Mouse (Mus musculus): ENCODE results near the gene Daam2.

DNA sequence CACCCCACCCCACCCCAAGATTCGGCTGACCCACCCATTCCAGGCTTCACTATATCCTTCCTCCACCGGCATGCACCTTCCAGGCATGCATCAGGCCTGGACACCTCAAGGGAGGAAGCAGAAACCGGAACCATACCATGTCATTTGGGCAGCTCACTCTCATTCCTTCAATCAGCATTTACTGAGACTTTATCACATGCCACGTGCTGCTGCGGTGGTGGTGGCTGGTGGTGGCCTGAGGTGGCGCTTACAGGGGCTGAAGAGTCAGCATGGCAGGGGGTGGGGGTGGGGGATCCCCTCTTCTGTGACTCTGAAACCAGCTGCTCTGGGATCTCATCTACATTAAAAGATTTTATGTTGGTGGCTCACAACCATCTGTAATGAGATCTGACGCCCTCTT, 42.1 kb downstream of the Daam2 start:
- no peak for TF ChIP-seq TAL1 (IDR thresholded peaks at IDR 0.05; ENCODE audit: low read length)
- no peak for TF ChIP-seq GATA1 (IDR thresholded peaks at IDR 0.05; ENCODE audit: low read length)
